16 mouse cellular contexts compared by ENCODE assay signal in the genomic region with DNA sequence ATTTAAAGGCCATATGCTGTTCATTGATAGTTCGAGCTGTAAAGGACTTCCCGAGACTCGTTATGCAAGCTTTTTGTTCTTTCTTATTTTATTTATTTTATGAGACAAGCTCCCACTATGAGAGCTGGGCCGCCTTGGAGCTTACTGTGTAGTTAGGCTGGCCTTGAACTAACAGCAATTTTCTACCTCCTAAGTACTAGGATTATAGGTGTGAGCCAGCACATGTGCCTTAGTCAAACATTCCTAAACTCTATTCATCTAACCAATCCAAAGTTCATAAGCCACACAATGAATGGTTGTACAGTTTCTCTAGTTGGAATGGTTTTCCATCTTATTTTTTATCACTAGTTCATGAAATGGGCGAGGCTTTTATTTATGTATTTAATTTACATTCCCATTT. TPM values are rescaled to one million over a fixed set of nuclear protein-coding genes. Genes with fewer than 3 reads are reported as not detected.
"Had no signal": no experiment of that assay in that cellular context is flagged by ENCODE, and none has a peak within 500 bp of the region (broad histone marks: within the 10 kb centered on the region; RNA-seq: fewer than 3 reads in every experiment).

No protein-coding gene starts in this region.

- H3K4me1 ChIP-seq: liver, embryonic 12.5 days; midbrain, embryonic 12.5 days; neural tube, embryonic 12.5 days had no signal

- H3K27ac ChIP-seq: liver, embryonic 12.5 days; liver, embryonic 14.5 days; midbrain, embryonic 10.5 days; midbrain, embryonic 12.5 days; neural tube, embryonic 12.5 days had no signal

- H3K27me3 ChIP-seq: liver, embryonic 12.5 days; neural tube, embryonic 12.5 days had no signal

- H3K4me3 ChIP-seq: liver, embryonic 12.5 days; midbrain, embryonic 10.5 days; midbrain, embryonic 12.5 days; neural tube, embryonic 12.5 days had no signal

- H3K4me2 ChIP-seq: liver, embryonic 12.5 days; lung, embryonic 14.5 days; midbrain, embryonic 12.5 days; neural tube, embryonic 12.5 days had no signal

- ATAC-seq: liver, embryonic 12.5 days had no signal

- H3K9ac ChIP-seq: liver, embryonic 12.5 days; liver, embryonic 14.5 days; lung, embryonic 14.5 days; midbrain, embryonic 12.5 days; neural tube, embryonic 12.5 days had no signal

- H3K9me3 ChIP-seq: liver, embryonic 12.5 days; midbrain, embryonic 10.5 days; midbrain, embryonic 12.5 days; neural tube, embryonic 12.5 days had no signal

- DNase-seq: lung, adult 18-20 months; lung, embryonic 14.5 days; lung, postnatal 10 days; lung, postnatal 4 days; midbrain, embryonic 14.5 days; right cerebral cortex, postnatal 14 days; thymus, postnatal 14 days; thymus, postnatal 36 days had no signal

- H3K36me3 ChIP-seq: liver, embryonic 12.5 days; midbrain, embryonic 10.5 days; midbrain, embryonic 12.5 days; neural tube, embryonic 12.5 days had no signal

RNA-seq across cellular contexts. Expression of a gene that starts 28.3 kb away (rescaled TPM):
- total RNA-seq: megakaryocyte-erythroid progenitor cell, adult 5-6 weeks; monocyte, adult 5-6 weeks; neutrophil, adult 5-6 weeks had no signal
